Mouse (Mus musculus) heart, adult 8-10 months (tissue): ENCODE data around the gene Hist1h2bk. TPM values are rescaled to one million over a fixed set of nuclear protein-coding genes. Genes with fewer than 3 reads are reported as not detected.

ENCODE experiments used
- DNase-seq: peaks from one replicate; pipeline ENCODE4 v3.0.0; 2022; ENCODE audit warnings: low spot score
- total RNA-seq, 4 experiments: library from RNA; stranded (reverse); gene quantifications; 2 replicates each; pipeline ENCODE4 v1.2.4; 2022

Gene Hist1h2bk
- total RNA-seq, 4 experiments from 2014 or later = 4.6 to 13.2 (median 8.3) TPM

GRCm38 (mm10) chr13:22013716-22014115 is 22.0 kb upstream of the Hist1h2bk start:
- DNase-seq = no peak

GRCm38 (mm10) chr13:22014411-22014845 is 21.2 kb upstream of the Hist1h2bk start:
- DNase-seq = no peak

GRCm38 (mm10) chr13:22015479-22016450 is 19.9 kb upstream of the Hist1h2bk start:
- peak; percentile 77 for DNase-seq

- no peak for DNase-seq
Measured at GRCm38 (mm10) chr13:22019934-22020835, 15.5 kb upstream of the Hist1h2bk start.

GRCm38 (mm10) chr13:22020901-22021339 is 14.8 kb upstream of the Hist1h2bk start:
- DNase-seq = peak; percentile 90

GRCm38 (mm10) chr13:22021581-22021980 is 14.1 kb upstream of the Hist1h2bk start:
- no peak for DNase-seq

GRCm38 (mm10) chr13:22022241-22022640 is 13.4 kb upstream of the Hist1h2bk start:
- peak; percentile 92 for DNase-seq

- DNase-seq = peak; percentile 88
Measured at GRCm38 (mm10) chr13:22026058-22027031, 9.3 kb upstream of the Hist1h2bk start.

- DNase-seq = peak; percentile 96
Measured at GRCm38 (mm10) chr13:22028673-22029460, 6.8 kb upstream of the Hist1h2bk start.

- no peak for DNase-seq
Measured at GRCm38 (mm10) chr13:22029928-22030327, 5.7 kb upstream of the Hist1h2bk start.

- no peak for DNase-seq
Measured at GRCm38 (mm10) chr13:22030493-22030892, 5.2 kb upstream of the Hist1h2bk start.

GRCm38 (mm10) chr13:22033741-22034442 is 1.8 kb upstream of the Hist1h2bk start:
- no peak for DNase-seq

- no peak for DNase-seq
Measured at GRCm38 (mm10) chr13:22034443-22035266, 1.0 kb upstream of the Hist1h2bk start.

- DNase-seq = no peak
Measured at GRCm38 (mm10) chr13:22036149-22036956, 683 bp downstream of the Hist1h2bk start.

GRCm38 (mm10) chr13:22036986-22037385 is 1.3 kb downstream of the Hist1h2bk start:
- DNase-seq = no peak

GRCm38 (mm10) chr13:22037415-22037814 is 1.7 kb downstream of the Hist1h2bk start:
- no peak for DNase-seq

GRCm38 (mm10) chr13:22039364-22039763 is 3.7 kb downstream of the Hist1h2bk start:
- no peak for DNase-seq
